Mouse (Mus musculus): ENCODE results near the gene Smok3b. TPM values are rescaled to one million over a fixed set of nuclear protein-coding genes. Genes with fewer than 3 reads are reported as not detected.
"Not testable (repeated sequence)": the region's sequence is repeated elsewhere in the genome, so short reads cannot be mapped to it uniquely, and the experiment has no call there.

Gene Smok3b
- not detected in 2 replicates for polyA plus RNA-seq (2015; fragmentation: Nextera tagmentation; extraction: Ambion mirVana)

DNA sequence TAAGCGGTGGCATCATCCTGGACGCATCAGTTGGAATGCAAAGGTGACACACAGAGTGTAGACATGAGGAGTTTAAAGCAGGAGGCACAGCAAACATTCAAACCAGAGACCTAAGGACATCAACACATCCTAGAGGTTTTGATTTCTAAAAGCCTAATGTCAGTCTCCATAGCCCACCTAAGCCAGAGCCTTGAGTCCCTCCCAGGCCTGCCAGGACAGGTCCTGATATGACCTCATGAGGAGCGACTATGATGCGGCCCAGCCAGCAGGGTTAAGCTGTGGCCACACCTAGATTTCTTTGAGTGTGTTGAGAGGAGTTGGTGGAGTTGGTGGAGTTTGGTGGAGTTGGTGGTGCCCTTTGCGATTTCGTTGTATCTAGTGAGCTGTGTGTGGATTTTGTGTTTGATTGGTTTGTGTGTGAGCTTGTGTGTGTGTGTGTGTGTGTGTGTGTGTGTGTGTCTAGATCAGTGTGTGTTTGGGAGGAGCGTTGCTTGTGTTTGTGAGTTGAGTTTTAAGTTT lies at the start of gene Smok3b, which contains the start of gene Smok3a:
TSS of gene Smok3b (plus strand) at position 469 of the 519 bp plus-strand sequence.
TSS of gene Smok3a (plus strand) at position 301 of the 519 bp plus-strand sequence.
- H3K4me1 ChIP-seq (ENCODE audit: control insufficient read depth, insufficient read depth, low read depth, low read length); H3K27ac ChIP-seq (ENCODE audit: low read depth, low read length); H3K9me3 ChIP-seq (ENCODE audit: control insufficient read depth, low read length); H3K4me2 ChIP-seq (ENCODE audit: low read length); ATAC-seq; H3K27me3 ChIP-seq (replicated peaks; ENCODE audit: control insufficient read depth, insufficient read depth, low read length); H3K9ac ChIP-seq (ENCODE audit: low read depth, low read length); H3K36me3 ChIP-seq (ENCODE audit: control insufficient read depth, insufficient read depth, low read length); H3K4me3 ChIP-seq (ENCODE audit: low read length): not testable (repeated sequence)
- 93% methylated on average over 3 of the region's 7 CpGs for WGBS

DNA sequence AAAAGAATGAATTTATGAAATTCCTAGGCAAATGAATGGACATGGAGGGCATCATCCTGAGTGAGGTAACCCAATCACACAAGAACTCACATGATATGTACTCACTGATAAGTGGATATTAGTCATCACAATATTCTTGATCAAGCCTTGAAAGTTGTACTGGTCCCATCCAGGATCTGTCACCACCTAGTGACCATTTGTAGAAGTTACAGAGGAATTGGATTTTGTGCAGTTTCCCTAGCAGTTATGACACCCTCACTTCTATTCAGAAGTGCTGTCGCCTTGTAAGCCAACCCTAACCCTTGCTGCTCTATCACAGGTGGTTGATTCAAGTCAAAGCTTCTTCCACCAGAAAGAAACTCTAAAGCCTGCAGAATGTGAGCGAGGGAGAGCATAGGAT lies 48.1 kb upstream of the Smok3b start:
- Histone ChIP-seq H3K36me3 (ENCODE audit: control insufficient read depth, insufficient read depth, low read length) (no peaks in the 10 kb centered on the region), H3K9me3 (ENCODE audit: control insufficient read depth, low read length) (no peaks in the 10 kb centered on the region), H3K4me3 (ENCODE audit: low read length) (no peak overlapping the region), H3K9ac (ENCODE audit: low read depth, low read length) (no peak overlapping the region), H3K4me2 (ENCODE audit: low read length) (no peak overlapping the region), H3K27ac (ENCODE audit: low read depth, low read length) (no peak overlapping the region), H3K27me3 (replicated peaks; ENCODE audit: control insufficient read depth, insufficient read depth, low read length) (no peaks in the 10 kb centered on the region), H3K4me1 (ENCODE audit: control insufficient read depth, insufficient read depth, low read depth, low read length) (no peaks in the 10 kb centered on the region)
- 64% methylated on average over 2 of the region's 2 CpGs for WGBS
- no peak for ATAC-seq

DNA sequence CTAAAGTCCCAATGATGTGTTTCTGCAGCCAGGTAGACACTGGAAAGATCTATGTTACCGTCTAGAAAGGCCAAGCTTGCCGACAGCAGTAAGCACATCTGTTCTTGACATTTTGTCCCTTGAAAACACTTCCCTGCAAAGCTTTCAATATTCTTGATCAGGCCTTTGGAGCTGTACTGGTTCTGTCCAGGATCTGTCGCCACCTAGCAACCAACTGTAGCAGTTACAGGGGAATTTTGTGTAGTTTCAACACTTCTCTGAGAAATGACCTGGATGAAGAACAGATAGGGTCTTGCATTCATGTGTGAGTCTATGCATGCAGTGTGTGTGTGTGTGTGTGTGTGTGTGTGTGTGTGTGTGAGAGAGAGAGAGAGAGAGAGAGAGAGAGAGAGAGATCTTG lies 47.5 kb upstream of the Smok3b start:
- WGBS: 49% methylated on average over 3 of the region's 3 CpGs

DNA sequence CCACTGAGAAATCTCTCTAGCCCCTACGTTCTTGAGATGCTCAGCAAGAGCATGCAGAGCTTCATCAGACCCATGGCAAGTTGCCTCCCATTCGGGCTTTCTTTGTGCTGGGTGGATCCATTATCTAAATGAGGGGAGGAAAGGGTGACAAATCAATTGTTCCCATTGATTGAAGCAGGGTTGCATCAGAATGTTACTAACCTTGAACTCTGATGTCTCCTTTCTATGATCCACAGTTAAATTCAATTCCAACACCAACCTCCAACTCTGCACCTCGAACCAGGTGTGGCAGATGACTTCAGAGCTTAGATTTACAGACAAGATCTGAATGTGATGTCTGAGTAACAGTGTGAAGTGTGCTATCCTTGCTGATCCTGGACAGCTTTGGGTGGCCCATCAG lies 46.5 kb upstream of the Smok3b start:
- no peak overlapping the region for H3K4me3 ChIP-seq (ENCODE audit: low read length)
- H3K27me3 ChIP-seq (replicated peaks; ENCODE audit: control insufficient read depth, insufficient read depth, low read length): no peaks in the 10 kb centered on the region
- no peaks in the 10 kb centered on the region for H3K4me1 ChIP-seq (ENCODE audit: control insufficient read depth, insufficient read depth, low read depth, low read length)
- H3K36me3 ChIP-seq (ENCODE audit: control insufficient read depth, insufficient read depth, low read length): no peaks in the 10 kb centered on the region
- WGBS: 56% methylated on average over 3 of the region's 3 CpGs
- H3K27ac ChIP-seq (ENCODE audit: low read depth, low read length): no peak overlapping the region
- no peak for ATAC-seq
- no peak overlapping the region for H3K4me2 ChIP-seq (ENCODE audit: low read length)
- H3K9me3 ChIP-seq (ENCODE audit: control insufficient read depth, low read length): no peaks in the 10 kb centered on the region
- no peak overlapping the region for H3K9ac ChIP-seq (ENCODE audit: low read depth, low read length)

More for the DNA sequence above, 47.5 kb upstream of the Smok3b start:
- Histone ChIP-seq H3K4me1 (ENCODE audit: control insufficient read depth, insufficient read depth, low read depth, low read length) (no peaks in the 10 kb centered on the region), H3K27me3 (replicated peaks; ENCODE audit: control insufficient read depth, insufficient read depth, low read length) (no peaks in the 10 kb centered on the region), H3K9ac (ENCODE audit: low read depth, low read length) (no peak overlapping the region), H3K27ac (ENCODE audit: low read depth, low read length) (no peak overlapping the region), H3K4me3 (ENCODE audit: low read length) (no peak overlapping the region), H3K4me2 (ENCODE audit: low read length) (no peak overlapping the region), H3K36me3 (ENCODE audit: control insufficient read depth, insufficient read depth, low read length) (no peaks in the 10 kb centered on the region), H3K9me3 (ENCODE audit: control insufficient read depth, low read length) (no peaks in the 10 kb centered on the region)
- no peak for ATAC-seq

DNA sequence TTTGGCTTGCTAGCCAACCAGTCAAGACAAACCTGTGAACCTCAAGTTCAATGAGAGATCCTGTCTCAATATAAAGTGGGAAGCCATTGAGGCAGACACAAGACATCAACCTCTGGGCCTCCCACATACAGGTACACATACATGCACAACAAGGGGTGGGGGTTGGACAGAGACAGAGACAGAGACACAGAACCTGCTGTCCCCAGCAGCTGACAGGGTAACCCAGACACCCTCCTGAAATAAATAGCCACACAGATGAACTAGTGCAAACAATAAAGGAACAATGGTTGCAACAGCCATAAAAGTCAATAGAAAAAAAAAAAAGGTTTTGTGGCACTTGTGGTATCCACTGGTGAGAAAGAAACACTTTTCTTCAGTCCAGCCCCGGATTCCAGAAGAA lies 45.8 kb upstream of the Smok3b start:
- Histone ChIP-seq H3K4me3 (ENCODE audit: low read length) (no peak overlapping the region), H3K4me2 (ENCODE audit: low read length) (no peak overlapping the region), H3K9ac (ENCODE audit: low read depth, low read length) (no peak overlapping the region), H3K9me3 (ENCODE audit: control insufficient read depth, low read length) (no peaks in the 10 kb centered on the region), H3K27me3 (replicated peaks; ENCODE audit: control insufficient read depth, insufficient read depth, low read length) (no peaks in the 10 kb centered on the region), H3K4me1 (ENCODE audit: control insufficient read depth, insufficient read depth, low read depth, low read length) (no peaks in the 10 kb centered on the region), H3K36me3 (ENCODE audit: control insufficient read depth, insufficient read depth, low read length) (no peaks in the 10 kb centered on the region), H3K27ac (ENCODE audit: low read depth, low read length) (no peak overlapping the region)
- no peak for ATAC-seq
- 66% methylated on average over 1 of the region's 1 CpGs for WGBS

DNA sequence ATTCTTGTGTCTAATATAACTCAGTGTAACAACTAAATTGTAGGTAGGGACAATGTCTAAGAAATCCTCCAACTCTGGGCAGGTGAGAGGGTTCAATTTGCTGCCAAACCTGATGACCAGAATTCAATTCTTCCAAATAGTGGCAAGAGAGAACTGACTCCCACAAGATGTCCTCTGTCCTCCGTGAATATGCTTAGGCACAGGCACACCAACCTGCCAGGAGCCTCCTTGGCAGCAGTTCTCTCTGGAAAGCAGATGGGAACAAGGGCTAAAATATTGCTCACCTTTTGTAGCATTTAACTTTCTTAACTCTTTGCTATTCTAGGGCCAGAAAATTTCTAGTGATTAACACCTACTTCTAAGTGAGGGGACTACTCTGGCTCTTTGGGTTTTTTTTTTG lies 43.9 kb upstream of the Smok3b start:
- 58% methylated on average over 1 of the region's 1 CpGs for WGBS
- ATAC-seq: no peak
- no peaks in the 10 kb centered on the region for H3K36me3 ChIP-seq (ENCODE audit: control insufficient read depth, insufficient read depth, low read length)

DNA sequence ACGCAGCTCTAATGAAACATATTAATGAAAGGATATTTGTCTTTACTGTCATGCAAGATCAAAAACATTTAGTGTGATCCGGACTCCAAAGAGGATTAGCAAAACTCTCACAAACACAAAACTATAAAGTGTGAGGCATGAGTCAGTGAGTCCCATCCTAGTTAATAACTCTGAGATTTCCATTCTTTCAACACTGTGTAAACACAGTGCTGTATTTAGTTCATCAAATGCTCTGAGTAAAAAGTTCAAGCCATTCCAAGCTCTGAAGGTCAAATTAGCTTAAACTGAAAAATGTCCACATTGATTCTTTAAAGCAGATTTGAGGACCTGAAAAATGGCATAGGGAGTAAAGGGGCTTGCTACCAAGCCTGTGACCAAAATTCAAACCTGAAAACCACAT lies 42.1 kb upstream of the Smok3b start:
- Histone ChIP-seq H3K4me3 (ENCODE audit: low read length) (no peak overlapping the region), H3K4me2 (ENCODE audit: low read length) (no peak overlapping the region), H3K4me1 (ENCODE audit: control insufficient read depth, insufficient read depth, low read depth, low read length) (no peaks in the 10 kb centered on the region), H3K9me3 (ENCODE audit: control insufficient read depth, low read length) (no peaks in the 10 kb centered on the region), H3K36me3 (ENCODE audit: control insufficient read depth, insufficient read depth, low read length) (no peaks in the 10 kb centered on the region), H3K27ac (ENCODE audit: low read depth, low read length) (no peak overlapping the region), H3K27me3 (replicated peaks; ENCODE audit: control insufficient read depth, insufficient read depth, low read length) (no peaks in the 10 kb centered on the region), H3K9ac (ENCODE audit: low read depth, low read length) (no peak overlapping the region)
- ATAC-seq: no peak
- WGBS: 84% methylated on average over 2 of the region's 2 CpGs

More for the DNA sequence above, 43.9 kb upstream of the Smok3b start:
- no peaks in the 10 kb centered on the region for H3K4me1 ChIP-seq (ENCODE audit: control insufficient read depth, insufficient read depth, low read depth, low read length)
- no peak overlapping the region for H3K9ac ChIP-seq (ENCODE audit: low read depth, low read length)
- no peak overlapping the region for H3K4me2 ChIP-seq (ENCODE audit: low read length)
- H3K27me3 ChIP-seq (replicated peaks; ENCODE audit: control insufficient read depth, insufficient read depth, low read length): no peaks in the 10 kb centered on the region
- no peak overlapping the region for H3K27ac ChIP-seq (ENCODE audit: low read depth, low read length)
- H3K9me3 ChIP-seq (ENCODE audit: control insufficient read depth, low read length): no peaks in the 10 kb centered on the region
- no peak overlapping the region for H3K4me3 ChIP-seq (ENCODE audit: low read length)

DNA sequence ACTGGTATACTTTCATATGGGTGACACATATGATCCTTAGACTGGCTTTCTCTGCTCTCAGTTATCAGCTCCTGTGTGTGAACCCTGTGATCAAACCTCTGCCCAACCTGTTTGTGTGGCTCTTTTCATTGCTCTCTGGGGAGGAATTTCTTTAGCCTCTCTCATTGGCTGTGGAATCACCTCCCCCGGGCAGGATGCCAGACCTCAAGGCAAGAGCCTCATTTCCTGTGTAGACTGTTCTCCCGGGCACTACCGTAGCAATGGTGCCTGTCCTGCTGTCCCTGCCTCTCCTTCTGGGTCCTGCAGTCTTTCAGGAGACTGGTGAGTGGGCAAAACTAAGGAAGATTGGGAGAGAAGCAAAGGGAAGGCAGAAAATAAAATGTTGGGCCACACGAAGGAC lies 39.9 kb upstream of the Smok3b start, which contains the start of gene Azgp1:
TSS of gene Azgp1 (plus strand) at position 221 of the 400 bp plus-strand sequence.
- WGBS: 82% methylated on average over 4 of the region's 4 CpGs
- no peaks in the 10 kb centered on the region for H3K9me3 ChIP-seq (ENCODE audit: control insufficient read depth, low read length)
- H3K4me1 ChIP-seq (ENCODE audit: control insufficient read depth, insufficient read depth, low read depth, low read length): no peaks in the 10 kb centered on the region
- no peak within 1 kb of the TSS for H3K4me3 ChIP-seq (ENCODE audit: low read length)
- H3K27me3 ChIP-seq (replicated peaks; ENCODE audit: control insufficient read depth, insufficient read depth, low read length): no peaks in the 10 kb centered on the region
- H3K9ac ChIP-seq (ENCODE audit: low read depth, low read length): no peak within 1 kb of the TSS
- H3K36me3 ChIP-seq (ENCODE audit: control insufficient read depth, insufficient read depth, low read length): no peaks in the 10 kb centered on the region
- H3K27ac ChIP-seq (ENCODE audit: low read depth, low read length): no peak within 1 kb of the TSS
- ATAC-seq: no peak
- no peak within 1 kb of the TSS for H3K4me2 ChIP-seq (ENCODE audit: low read length)

DNA sequence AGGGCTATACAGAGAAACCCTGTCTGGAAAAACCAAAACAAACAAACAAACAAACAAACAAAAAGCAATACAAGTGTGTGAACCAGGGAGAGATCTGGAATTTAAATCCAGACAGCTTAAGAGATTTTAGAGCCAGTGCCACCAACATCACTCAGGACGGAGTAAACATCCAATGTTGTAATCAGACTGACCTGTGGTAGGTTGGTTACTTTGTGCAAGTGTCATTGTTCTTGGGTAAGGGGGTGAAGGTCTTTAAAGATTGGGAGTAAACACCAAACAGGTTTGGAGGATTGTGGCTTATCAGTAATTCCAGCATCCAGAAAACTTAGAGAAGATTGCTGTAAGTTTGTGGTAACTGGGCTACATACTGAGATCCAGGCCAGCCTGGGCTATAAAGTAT lies 34.9 kb upstream of the Smok3b start:
- Histone ChIP-seq H3K36me3 (ENCODE audit: control insufficient read depth, insufficient read depth, low read length) (no peaks in the 10 kb centered on the region), H3K4me3 (ENCODE audit: low read length) (no peak overlapping the region), H3K9ac (ENCODE audit: low read depth, low read length) (no peak overlapping the region), H3K27me3 (replicated peaks; ENCODE audit: control insufficient read depth, insufficient read depth, low read length) (no peaks in the 10 kb centered on the region), H3K27ac (ENCODE audit: low read depth, low read length) (no peak overlapping the region), H3K4me2 (ENCODE audit: low read length) (no peak overlapping the region), H3K4me1 (ENCODE audit: control insufficient read depth, insufficient read depth, low read depth, low read length) (no peaks in the 10 kb centered on the region), H3K9me3 (ENCODE audit: control insufficient read depth, low read length) (no peaks in the 10 kb centered on the region)
- WGBS: 100% methylated on average over 1 of the region's 1 CpGs
- ATAC-seq: no peak

DNA sequence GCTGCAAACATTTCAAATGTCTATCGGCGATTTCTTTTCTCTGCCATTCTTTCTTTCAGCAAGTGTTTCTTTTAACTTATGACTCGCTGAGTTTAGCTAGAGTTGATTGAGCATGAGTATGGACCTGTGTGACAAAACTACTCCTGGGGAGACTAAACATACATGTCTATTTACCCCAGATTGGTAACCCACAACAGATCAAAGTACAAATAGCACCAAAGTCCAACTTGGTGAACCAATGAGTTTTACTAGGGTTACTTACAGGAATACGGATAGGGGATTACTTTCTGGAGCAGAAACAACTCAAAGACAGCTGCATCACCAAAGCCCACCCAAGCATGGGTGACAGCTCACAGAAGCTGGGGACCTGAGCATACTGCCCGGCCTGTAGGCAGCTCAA lies 11.8 kb upstream of the Smok3b start:
- no peaks in the 10 kb centered on the region for H3K36me3 ChIP-seq (ENCODE audit: control insufficient read depth, insufficient read depth, low read length)
- H3K27me3 ChIP-seq (replicated peaks; ENCODE audit: control insufficient read depth, insufficient read depth, low read length): no peaks in the 10 kb centered on the region
- 92% methylated on average over 5 of the region's 5 CpGs for WGBS
- no peak overlapping the region for H3K4me3 ChIP-seq (ENCODE audit: low read length)
- no peaks in the 10 kb centered on the region for H3K9me3 ChIP-seq (ENCODE audit: control insufficient read depth, low read length)
- no peak overlapping the region for H3K27ac ChIP-seq (ENCODE audit: low read depth, low read length)
- no peaks in the 10 kb centered on the region for H3K4me1 ChIP-seq (ENCODE audit: control insufficient read depth, insufficient read depth, low read depth, low read length)
- no peak for ATAC-seq
- no peak overlapping the region for H3K4me2 ChIP-seq (ENCODE audit: low read length)
- H3K9ac ChIP-seq (ENCODE audit: low read depth, low read length): no peak overlapping the region

All from hindbrain, embryonic 16.5 days (tissue).